Mouse (Mus musculus): ENCODE measurements around the gene Stub1. TPM values are rescaled to one million over a fixed set of nuclear protein-coding genes. Genes with fewer than 3 reads are reported as not detected.

Gene Stub1
- 62.5 to 74.1 TPM (median 64.8 TPM) in 4 replicates for total RNA-seq (2023; ENCODE audit: inconsistent age)

GRCm38 (mm10) chr17:25833291-25833663, at the start of gene Stub1:
Stub1 (minus strand) TSS chr17:25833404.

GRCm38 (mm10) chr17:25880196-25880910, 47.1 kb upstream of the Stub1 start, which contains the start of gene Wfikkn1:
Wfikkn1 (minus strand) TSS chr17:25880858.

GRCm38 (mm10) chr17:25874721-25875170, 41.5 kb upstream of the Stub1 start, which contains the start of gene Mettl26:
Mettl26 (plus strand) TSS chr17:25875074.

GRCm38 (mm10) chr17:25868601-25869191, 35.5 kb upstream of the Stub1 start, which contains the start of gene Mcrip2:
Mcrip2 (minus strand) TSS chr17:25868764.

GRCm38 (mm10) chr17:25860832-25861703, 27.9 kb upstream of the Stub1 start, which contains the start of gene Wdr90:
Wdr90 (minus strand) TSS chr17:25861501.

GRCm38 (mm10) chr17:25844396-25844901, 11.2 kb upstream of the Stub1 start, which contains the start of gene Rhot2:
Rhot2 (minus strand) TSS chr17:25844851.

GRCm38 (mm10) chr17:25841117-25841880, 8.1 kb upstream of the Stub1 start, which contains the start of gene Gm20683:
Gm20683 (minus strand) TSS chr17:25841763.

GRCm38 (mm10) chr17:25837076-25837410, 3.8 kb upstream of the Stub1 start, which contains the start of gene Rhbdl1:
Rhbdl1 (minus strand) TSS chr17:25837295.

GRCm38 (mm10) chr17:25828712-25829557, 4.3 kb downstream of the Stub1 start, which contains the start of gene Jmjd8:
Jmjd8 (plus strand) TSS chr17:25828867.

GRCm38 (mm10) chr17:25823452-25823851, 9.8 kb downstream of the Stub1 start, which contains the start of gene Wdr24:
Wdr24 (plus strand) TSS chr17:25823627.

GRCm38 (mm10) chr17:25808789-25809605, 24.2 kb downstream of the Stub1 start, which contains the start of gene Fbxl16:
Fbxl16 (plus strand) TSS chr17:25809085.

GRCm38 (mm10) chr17:25796951-25797369, 36.2 kb downstream of the Stub1 start, which contains the start of gene Metrn:
Metrn (minus strand) TSS chr17:25797136.

GRCm38 (mm10) chr17:25795609-25796092, 37.6 kb downstream of the Stub1 start, which contains the start of gene AC134908.4:
AC134908.4 (minus strand) TSS chr17:25795659.

GRCm38 (mm10) chr17:25792615-25793014, 40.6 kb downstream of the Stub1 start, which contains the start of gene Fam173a:
Fam173a (minus strand) TSS chr17:25792901.

GRCm38 (mm10) chr17:25786280-25786679, 46.9 kb downstream of the Stub1 start, which contains the start of gene Ccdc78:
Ccdc78 (plus strand) TSS chr17:25786580.

GRCm38 (mm10) chr17:25785281-25785745, 47.9 kb downstream of the Stub1 start, which contains the start of gene Haghl:
Haghl (minus strand) TSS chr17:25785673.

